Mouse (Mus musculus): ENCODE results near the gene Tns4.

Gene Tns4

DNA sequence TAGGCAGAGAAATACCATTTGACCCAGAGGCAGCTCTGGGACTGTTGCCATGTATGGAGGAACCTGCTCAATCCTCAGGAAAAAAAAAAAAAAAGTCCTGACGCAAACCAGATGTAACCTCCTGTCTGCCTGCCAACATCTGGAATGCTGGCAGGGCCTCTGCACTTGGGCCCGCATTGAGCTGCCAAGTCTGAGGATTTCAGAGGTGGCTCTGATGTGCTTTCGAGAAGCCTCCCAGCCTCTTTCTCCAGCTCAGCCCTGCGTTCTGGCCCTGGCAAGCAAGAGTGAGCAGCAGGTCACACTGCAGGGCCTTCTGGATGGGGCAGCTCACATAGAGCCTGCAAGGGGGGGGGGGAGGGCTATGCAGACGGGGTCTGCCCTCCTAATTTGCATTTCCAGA, 42.0 kb downstream of the Tns4 start:
- no peak for DNase-seq (ENCODE audit: low read depth, low spot score)

DNA sequence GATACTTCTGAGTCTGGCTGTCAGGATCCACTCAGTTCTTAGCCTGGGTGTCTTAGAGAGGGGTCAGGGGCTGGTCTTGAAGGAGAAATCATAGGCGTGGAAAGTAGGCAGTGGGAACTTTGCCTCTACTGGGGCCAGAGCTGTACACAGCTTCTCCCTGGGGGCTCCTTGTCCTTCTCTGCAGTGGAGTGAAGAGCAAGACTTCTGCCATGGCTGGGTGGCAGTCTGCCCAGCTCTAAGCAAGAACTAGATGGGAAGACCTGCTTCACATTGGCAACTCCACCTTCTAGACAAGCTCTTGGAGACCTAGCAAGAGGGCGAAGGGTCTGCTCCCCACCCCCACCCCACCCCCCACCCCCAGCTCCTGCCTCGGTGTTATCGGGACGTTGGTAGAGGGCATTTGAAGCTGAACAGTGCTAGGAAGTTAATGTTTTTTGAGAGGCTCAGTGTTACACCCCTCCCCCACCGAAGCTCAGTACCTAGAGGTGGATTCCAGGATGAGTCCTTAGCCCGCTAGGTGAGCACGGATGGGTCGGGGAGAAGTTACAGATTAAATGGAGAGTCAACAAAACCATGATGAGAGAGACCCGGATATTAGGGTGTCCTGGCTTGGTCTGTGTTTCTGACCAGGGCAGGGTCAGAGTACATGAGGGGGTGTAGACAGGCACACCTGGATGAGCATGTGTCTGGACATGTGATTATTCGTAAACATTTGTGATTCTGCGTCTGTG, 43.8 kb downstream of the Tns4 start:
- no peak for DNase-seq (ENCODE audit: low read depth, low spot score)

DNA sequence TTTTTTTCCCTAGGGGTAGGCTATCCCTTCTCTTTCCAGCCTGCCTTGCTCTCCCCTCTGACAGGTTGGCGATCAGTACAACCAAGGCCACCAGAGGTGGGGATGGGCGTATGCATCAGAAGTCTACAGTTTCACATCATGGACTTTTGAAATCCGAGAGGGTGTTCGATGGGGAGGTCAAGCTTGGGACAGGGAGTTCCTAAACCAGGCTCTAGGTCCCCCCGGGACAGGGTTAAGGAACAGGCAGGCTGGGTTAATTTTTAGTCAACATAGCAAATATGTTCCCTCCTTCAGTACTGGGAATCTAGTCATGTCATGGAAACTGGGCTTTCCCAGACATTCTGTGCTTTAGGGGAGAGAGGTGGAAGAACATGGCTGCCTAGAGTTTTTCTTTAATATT, 44.8 kb downstream of the Tns4 start:
- no peak for DNase-seq (ENCODE audit: low read depth, low spot score)

DNA sequence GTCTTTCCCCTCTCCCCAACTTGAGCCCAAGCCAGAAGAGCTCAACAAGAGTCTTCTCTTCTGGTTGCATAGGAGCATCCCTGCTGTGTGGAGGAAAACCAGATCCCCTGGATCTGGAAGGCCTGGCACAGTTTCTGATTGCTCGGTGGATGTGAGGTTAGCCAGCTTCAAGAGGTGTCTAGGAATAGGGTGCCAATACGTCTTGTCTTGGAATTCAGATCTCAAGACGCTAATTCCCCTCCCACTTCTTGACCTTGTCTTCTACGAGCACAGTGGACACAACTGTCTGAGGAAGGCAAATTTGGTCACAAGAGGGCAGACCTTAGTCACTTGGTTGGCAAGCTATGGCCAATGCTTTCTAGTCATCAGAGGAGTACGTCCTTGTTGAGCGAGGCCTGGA, 45.5 kb downstream of the Tns4 start:
- no peak for DNase-seq (ENCODE audit: low read depth, low spot score)

DNA sequence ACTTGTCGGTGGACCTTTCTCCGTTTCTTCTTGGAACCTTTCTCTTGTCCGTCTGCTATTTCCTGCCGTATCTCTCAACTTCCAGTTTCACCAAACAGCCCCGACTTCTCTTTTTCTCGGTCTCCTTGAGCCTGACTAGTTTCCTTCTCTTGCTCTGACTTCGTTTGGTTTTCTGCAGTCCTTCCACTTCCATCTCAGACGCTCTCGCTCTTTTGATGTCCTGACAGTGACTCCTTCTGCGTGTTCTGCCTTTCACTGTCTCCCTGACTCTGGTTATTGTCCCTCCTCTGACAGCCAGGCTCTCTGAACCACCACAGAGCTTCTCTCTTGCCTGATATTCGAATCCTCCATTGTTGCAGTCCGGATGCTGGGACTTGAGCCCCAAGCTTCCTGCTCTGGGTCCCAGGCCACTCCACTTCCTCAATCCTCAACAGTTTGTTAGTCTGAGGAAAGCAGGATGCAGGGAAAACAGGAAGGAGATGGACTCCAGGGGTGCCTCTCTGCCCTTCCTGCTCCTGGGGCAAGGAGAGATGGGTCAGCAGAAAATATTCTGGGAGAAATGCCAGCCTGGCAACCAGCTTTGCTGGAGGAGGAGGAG, 46.2 kb downstream of the Tns4 start:
- DNase-seq (ENCODE audit: low read depth, low spot score) = no peak

DNA sequence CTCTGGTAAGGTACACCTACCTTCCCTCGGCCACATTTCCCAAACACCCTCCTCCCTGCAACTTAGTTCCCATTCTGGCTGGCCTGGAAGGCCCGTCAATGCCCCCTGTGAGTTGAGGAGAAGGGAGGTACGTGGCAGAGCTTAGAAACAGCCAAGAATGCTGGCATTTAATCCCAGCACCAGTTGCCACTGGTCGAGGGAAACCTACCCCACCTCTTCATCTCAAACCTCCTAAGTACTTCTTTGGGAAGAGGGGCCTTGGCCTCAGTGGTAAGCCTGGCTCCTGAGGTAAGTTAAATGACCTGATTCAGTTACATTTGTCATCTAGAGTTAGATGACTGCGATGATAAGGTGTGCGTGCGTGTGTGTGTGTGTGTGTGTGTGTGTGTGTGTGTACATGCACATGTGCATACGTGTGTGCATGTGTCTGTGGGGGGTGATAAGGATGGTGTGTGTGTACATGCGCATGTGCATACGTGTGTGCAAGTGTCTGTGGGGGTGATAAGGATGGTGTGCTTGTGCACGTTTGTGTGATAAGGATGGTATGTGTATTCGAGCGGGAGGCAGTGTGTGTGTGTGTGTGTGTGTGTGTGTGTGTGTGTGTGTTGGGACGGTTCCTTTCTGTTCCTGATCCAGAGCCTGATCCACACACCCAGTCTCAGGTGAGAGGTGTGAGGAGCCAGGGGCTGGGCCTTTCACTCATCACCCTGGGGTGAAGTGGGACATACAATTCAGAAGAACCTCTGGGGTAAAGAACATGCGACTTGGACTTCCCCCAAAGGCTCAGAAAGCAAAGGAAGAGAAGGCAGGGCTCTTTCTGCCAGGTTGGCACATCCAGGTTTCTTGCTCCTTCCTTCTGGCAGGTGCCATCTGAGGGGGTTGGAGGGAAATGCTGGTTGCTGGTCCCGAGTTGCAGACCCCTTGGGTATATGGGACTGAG, 47.0 kb downstream of the Tns4 start:
- no peak for DNase-seq (ENCODE audit: low read depth, low spot score)

DNA sequence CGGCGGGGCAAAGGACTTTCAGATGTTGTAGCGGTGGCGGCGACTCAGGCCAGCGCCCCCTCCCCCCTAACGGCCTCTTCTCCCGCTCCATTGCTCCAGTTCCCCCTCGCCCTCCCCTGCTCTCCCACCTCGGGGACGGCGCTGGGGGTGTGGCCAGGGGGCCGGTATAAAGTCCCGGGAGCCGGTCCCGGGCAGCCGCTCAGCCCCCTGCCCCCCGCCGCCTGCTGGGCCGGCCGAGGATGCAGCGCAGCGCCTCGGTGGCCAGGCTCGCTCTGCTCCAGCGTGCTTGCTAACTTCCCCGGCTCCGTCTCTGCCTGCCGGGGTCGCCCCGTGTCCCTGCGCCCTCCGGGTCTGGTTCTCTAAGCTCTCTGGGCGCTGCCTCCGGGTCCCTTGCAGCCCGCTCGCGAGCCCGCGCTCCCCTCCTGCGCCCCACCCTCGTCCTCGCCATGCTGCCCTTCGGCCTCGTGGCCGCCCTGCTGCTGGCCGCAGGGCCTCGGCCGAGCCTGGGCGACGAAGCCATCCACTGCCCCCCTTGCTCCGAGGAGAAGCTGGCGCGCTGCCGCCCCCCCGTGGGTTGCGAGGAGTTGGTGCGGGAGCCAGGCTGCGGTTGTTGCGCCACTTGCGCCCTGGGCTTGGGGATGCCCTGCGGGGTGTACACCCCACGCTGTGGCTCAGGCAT, 47.9 kb downstream of the Tns4 start, which contains the start of gene Igfbp4:
Igfbp4 (plus strand) TSS at position 194 of the 679 bp plus-strand sequence.
- no peak for DNase-seq (ENCODE audit: low read depth, low spot score)

DNA sequence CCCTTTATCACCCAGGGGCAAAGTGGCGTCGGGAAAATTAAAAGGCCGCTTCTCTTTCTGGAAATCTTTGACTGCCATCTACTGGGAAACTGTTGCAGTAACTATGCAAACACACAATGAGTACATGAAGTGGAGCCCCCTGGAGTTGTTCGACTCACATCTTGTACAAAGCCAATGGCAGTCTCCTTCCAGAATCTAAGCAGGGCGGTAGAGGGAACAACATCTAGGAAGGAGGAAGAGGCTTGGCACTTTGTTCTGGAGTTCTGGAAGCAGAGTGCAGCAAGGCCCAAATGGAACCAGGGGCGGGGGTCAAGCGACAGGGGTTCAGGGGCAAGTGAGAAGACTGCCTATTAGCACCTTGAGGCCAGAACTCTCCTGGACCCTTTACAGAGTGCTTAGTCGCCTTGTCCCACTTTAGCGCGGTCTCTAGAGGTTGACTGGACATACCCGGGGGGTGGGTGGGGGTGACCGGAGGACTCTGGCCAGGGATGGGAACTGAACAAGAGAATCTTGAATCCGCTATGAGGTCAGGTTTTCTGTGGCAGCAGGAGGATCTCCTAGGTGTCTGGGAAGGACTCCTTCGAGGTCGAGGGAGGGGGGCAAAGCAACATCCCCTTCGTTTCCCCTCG, 48.6 kb downstream of the Tns4 start:
- no peak for DNase-seq (ENCODE audit: low read depth, low spot score)

DNA sequence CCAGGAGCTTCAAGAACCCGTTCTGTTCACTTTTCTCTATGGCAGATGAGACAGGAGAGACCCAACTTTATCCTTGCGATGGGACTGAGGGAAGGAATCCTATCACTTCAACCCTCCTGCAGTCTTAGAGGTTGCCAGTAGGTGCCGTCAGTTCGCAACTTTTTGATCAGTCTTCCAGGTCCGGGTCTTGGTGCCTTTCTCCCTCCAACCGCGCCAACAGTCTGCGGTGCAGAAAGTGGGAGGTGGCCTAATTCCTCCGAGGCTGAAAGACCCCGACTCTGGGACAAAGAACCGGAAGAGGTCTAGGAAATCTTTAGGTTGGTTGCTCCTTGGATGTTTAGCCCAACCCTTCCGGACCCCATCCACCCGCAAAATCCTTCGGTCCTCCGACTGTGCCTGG, 49.3 kb downstream of the Tns4 start:
- DNase-seq (ENCODE audit: low read depth, low spot score) = peak; percentile 69

DNA sequence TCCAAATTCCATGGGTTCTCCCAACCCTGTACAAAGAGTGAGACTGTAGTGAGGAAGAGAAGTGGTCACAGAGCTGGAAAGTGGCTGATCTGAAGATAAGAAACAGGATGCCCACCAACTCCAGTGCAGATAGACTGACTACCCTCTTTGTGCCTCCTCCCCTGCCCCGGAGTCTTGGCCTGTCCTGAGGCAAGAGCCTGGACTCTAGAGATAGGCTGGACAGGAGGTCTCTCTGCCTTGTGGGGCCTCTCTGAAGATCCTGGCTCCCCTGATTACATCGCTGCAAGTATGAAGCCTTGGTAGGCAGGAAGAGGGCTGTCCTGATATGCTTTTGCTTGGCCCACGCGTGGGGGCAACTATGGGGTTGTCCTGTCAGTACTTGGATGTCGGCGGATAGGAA, 52.9 kb downstream of the Tns4 start:
- no peak for DNase-seq (ENCODE audit: low read depth, low spot score)

DNA sequence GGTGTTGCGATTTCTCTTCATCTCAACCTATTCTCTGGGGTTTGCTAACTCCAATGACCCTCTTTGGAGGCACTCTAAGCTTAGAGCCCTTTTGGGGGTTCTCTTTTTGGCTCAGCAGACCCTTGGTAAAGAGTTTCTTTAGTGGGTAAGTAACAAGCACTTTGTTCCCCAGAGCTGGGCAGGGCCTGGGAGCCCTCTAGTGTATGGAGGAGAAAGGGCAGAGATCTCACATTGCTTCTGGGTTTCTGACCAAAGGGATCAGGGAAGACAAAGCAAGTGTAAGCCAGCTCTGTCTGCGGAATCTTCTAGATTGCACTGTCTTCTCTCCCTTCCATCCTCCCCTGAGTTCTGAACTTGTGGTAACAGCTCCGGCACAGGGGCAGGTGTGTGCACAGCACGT, 53.8 kb downstream of the Tns4 start:
- no peak for DNase-seq (ENCODE audit: low read depth, low spot score)

DNA sequence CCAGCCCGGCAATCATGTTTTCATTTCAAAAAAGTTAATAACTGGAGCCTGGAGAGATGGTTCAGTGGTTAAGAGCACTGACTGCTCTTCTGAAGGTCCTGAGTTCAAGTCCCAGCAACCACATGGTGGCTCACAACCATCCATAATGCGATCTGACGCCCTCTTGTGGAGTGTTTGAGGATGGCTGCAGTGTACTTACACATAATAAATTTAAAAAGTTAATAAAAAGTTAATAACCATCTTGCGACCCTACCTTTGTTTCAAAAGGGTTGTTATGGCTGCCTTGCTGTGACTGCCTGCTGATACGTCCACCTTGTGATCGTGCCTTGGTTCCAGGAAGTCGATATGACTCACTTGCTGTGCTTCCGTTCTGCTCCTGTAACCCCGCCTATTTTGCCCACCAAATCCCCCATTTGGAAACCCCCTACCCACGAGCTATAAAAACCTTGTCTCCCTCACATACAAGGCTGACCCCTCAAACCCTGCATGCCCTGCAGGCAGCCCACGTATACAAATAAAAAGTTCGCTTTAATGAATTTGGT, 62.1 kb downstream of the Tns4 start:
- DNase-seq (ENCODE audit: low read depth, low spot score) = no peak

DNA sequence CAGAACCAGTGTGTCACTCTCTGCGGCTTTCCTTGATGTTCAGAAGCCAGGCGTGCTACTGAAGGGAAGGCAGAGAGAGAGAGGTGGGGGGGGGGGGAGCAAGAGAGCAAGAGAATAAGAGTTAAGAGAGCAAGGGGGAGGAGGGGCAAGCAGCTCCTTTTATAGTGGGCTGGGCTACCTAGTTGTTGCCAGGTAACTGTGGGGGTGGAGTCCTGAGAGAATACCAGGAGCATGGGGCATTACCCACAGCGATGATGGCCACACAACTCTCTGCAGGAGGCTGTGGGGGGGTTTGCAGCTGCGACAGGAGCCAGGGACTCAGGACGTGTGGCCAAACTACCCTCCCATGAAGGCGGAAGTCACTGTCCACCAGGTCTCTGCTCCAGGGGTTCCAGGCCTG, 63.2 kb downstream of the Tns4 start:
- no peak for DNase-seq (ENCODE audit: low read depth, low spot score)

DNA sequence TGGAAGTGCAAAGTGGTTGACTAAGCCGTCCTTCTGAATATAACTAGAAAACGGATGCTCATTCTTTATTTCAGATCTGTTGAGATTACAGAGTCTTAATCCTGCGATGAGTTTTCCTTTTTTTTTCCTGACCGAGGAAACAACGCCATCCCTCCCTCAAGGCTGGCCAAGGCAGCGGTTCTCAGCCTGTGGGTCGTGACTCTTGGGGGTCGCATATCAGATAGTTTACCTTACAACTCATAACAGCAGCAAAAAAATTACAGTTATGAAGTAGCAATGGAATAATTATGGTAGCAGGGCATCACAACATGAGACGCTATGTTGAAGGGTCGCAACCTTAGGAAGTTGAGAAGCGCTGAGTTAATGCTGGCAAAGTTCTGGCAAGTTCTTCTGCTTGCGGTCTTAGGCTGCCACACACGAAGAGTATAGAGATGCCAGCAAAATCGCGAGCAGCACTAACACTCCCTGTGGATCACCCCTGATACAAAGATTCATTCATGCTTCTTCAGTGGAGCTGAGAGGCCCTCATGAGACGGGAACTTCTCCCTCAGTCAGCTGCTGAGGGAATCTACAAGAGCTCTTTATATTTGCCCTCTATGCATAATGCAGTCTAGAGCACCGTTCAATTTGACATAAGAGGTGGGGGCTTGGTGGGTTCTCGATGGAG, 64.5 kb downstream of the Tns4 start:
- DNase-seq (ENCODE audit: low read depth, low spot score) = no peak

DNA sequence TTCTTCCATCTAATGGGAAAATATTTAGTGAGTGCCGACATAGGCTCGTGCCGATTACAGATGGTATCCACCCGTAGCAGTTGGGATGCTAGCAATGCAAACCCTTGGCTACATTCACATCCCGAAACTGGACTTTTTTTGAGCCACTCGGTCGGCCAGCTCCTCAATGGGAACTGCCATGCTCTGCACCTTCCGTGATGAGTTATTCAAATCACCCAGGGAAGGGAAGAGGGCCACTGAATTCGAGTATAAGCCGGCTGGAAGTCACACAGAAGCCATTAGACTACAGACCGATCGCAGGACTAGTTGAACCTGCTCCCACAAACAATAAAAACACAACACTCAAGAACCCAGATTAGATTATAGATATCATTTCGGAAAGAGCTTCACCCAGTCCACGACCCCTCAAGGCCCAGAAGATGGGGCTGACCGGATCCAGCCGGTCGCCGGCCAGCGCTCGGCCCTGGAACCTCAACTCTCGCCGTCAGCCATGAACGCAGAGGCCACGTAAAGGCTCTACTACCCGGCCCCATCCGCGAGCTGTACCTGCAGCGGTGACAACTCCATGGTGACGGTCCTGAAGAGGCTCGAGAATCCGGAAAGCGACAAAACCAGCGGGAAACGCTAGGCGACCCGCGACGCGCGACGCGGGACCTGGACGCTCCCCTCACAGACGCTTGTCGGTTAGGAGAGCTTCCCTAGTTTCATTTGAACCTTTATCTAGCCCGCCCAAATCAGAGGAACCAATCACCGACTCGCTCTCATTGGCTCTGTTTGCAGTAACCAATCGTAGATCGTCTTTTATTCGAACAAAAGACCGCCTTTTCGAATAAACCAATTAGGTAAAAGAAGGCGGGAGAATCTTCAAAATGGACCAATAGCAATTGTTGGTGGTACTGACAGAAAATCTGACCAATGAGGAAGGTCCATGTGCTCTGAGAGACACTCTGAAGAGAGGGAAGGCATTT, 65.3 kb downstream of the Tns4 start, which contains the start of gene Top2a:
Top2a (minus strand) TSS at position 690 of the 968 bp plus-strand sequence.
- DNase-seq (ENCODE audit: low read depth, low spot score) = peak; percentile 97

DNA sequence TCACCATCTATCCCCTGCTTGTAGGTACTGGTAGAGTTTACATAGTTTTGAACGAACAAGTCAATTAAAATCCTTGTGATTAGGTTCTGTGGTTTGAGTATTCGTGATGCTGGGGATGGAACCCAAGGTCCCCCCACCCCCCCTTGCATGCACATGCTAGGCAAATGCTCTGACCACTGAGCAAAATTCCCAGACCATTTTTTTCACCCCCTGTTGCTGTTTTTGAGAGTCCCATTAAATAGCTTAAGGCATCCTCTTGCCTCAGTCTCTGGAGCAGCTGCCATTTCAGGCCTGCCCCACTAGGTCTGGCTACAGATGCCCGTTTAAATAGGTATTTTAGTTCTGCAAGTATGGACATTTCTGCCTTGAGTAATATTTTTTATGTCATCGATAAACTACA, 66.0 kb downstream of the Tns4 start:
- DNase-seq (ENCODE audit: low read depth, low spot score) = no peak

DNA sequence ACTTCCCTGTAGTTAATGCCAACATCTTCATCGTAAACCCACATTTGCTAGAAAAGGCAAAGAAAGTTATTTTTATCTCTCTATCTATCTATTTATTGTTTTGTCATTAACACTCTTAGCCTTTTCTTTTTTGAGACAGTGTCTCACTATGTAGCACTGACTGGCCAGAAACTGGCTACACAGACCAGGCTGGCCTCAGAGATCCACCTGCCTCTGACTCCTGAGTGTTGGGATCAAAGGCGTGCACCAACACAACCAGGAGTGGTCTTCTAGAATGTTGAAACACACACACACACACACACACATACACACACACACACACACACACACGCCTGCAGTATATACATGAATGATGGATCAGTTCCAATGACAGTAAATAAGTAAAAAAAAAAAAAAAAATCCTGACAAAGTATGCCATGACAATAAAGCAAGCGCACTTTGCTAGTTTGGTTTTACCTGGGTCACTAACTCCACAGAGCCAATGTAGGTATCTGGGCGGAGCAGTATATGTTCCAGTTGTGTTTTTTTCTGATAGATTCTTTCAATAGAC, 66.6 kb downstream of the Tns4 start:
- no peak for DNase-seq (ENCODE audit: low read depth, low spot score)

DNA sequence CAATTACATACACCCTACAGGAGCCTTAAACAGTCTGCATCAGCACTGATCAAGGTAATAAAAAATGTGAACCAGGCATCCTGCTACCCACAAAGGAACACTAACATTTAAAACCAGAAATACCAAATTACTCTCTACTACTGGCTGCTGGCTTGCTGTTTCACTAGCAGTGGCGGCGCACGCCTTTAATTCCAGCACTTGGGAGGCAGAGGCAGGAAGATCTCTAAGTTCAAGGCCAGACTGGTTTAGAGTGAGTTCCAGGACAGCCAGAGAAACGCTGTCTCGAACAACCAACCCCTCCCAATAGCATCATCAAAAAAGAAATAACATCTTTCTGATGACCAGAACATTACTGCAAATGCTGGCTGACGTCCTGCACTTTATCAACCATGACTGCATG, 69.3 kb downstream of the Tns4 start:
- no peak for DNase-seq (ENCODE audit: low read depth, low spot score)
